Mouse (Mus musculus) left cerebral cortex, adult 18-20 months (tissue): Measurements from ENCODE around the gene Ttll11. TPM values are rescaled to one million over a fixed set of nuclear protein-coding genes. Genes with fewer than 3 reads are reported as not detected.

Experiments used
- DNase-seq, 2 experiments: peaks; one replicate each; pipeline ENCODE4 v3.0.0; 2021 to 2022; ENCODE audit warnings: low spot score in 2 of 2, mixed read lengths in 1 of 2
- total RNA-seq, 2 experiments: library from RNA; stranded (reverse); gene quantifications; 2 replicates each; pipeline ENCODE4 v1.2.3; 2021

Gene Ttll11
- total RNA-seq, 2 experiments from 2014 or later = 41.1 to 42.7 TPM

DNA sequence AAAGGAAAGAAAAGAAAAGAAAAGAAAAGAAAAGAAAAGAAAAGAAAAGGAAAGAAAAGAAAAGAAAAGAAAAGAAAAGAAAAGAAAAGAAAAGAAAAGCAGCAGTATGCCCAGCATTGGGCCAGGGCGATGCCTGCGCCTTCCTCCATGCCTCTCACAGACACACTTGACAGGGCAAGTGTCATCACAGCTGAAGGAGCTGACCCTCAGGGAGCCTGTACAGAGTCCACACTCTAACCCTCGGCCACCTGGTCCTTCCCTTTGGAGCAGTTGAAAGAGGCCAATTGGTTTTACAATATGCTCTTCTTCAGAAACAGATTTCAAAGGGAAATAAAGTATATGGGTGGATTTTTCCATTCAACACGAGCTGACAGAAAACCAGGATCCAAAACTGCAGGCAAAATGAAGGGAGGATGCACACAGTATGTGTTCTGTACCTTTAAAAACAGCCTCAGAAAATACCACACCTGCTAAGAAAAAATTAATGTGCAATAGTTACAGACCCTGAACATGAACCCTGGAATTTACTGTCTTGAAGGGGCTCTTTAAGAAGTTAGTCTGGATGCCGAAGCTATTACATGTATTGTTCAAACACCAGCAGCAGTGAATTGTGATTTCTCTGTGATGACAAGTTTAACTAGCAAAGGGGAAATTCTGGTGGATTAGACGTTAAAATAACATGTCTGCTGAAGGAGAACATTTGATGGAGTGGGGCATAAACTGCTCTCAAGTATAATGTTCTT, 7.3 kb downstream of the Ttll11 start:
- no peak for DNase-seq

GRCm38 (mm10) chr2:35965883-35966513, 13.7 kb downstream of the Ttll11 start:
- DNase-seq = no peak

DNA sequence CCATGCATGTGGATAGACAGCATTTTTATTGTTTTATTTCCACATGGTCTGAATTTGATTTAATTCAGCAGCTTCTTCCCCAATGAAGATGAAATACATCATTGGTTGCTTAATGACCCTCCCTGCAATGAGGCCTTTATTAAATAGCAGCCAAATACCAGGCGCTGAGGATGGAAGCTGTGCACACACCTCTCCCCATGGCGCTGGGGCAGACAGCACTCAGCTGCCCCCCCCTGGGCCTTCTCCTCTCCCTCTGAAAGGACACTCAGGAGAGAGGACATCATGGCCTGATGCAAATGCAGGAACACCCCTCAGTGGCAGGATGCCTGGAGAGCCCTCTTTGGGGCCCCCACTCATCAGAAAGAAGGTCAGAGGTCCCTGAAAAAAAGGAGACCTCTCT, 16.4 kb downstream of the Ttll11 start:
- no peak for DNase-seq

DNA sequence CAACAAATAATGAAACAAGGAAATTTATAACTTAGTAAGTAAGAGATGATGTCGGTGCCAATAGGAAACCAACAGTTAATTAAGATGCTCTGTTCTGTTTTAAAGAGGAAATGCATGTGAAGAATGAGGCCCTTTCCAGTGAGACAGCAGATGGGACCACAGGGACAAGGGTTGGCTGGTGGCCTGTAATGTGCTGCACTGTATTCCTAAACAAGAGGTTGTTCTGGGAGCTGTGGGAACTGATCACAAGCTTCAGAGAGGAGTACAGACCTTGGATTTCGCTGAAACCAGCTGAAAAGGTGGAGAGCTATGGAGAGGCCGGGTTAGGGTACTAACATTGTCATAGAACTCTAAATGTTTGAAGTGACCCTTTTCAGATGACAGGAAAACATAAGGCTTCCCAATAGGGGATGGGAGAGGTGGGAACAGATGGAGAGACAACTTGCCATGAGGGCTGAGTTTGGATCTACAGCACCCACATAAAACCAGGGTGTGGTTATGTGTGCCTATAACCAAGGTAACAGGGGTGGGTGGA, 18.1 kb downstream of the Ttll11 start:
- no peak for DNase-seq

DNA sequence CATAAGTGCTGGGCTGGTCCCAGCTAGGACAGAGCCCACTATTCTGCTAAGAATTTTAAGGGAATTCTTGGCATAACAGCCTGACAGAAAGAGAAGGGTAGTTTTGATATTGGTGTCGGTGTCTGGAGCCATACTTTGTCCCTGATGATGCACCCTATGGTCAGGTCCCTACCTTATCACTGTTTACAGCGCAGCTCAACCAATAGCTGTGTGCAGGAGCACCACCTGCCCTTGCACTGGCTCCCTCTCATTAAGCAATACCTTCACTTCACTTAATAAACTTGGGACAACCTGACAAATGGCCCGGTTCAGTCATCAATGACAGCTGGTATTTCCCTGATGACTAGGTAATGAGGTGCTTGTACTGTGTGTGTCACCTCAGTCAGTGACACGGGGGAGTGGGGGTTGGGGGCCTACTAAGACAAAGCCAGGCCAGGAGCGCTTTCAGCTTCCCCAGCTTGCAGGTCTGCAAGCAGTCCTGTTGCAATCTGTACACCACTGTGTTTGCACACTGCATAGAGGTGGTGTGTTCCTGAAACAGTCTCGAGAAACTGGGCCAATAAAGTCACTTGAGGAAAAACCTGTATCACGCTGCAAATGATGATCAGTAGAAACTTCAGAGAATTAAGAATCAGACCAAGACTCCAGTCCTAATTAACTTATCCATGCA, 22.1 kb downstream of the Ttll11 start:
- DNase-seq = no peak

- DNase-seq = no peak
Observed at GRCm38 (mm10) chr2:35955211-35955610, 24.5 kb downstream of the Ttll11 start.

- no peak for DNase-seq
Observed at GRCm38 (mm10) chr2:35952187-35952958, 27.3 kb downstream of the Ttll11 start.

DNA sequence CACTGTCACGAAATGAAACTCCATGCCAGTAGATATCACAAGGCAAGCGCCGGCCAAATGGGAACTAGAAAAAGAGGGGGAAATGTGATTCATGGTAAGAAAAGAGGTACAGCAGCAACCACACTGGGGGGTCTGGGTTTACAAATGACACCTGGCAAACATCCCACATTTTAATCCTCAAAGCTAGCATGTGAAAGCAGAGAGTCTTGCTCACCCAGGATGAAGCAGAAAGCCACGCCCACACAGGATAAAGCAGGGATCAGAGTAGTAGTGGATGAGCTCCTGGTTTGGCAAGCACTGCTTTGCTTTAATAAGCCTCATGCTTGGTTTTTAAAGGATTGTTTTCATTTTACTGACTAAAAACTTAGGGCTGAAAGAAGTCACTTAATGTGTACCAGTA, 34.8 kb downstream of the Ttll11 start:
- no peak for DNase-seq

GRCm38 (mm10) chr2:35942960-35943359, 36.8 kb downstream of the Ttll11 start:
- DNase-seq = no peak

GRCm38 (mm10) chr2:35935045-35935444, 44.7 kb downstream of the Ttll11 start:
- no peak for DNase-seq

GRCm38 (mm10) chr2:35933116-35933515, 46.6 kb downstream of the Ttll11 start:
- no peak for DNase-seq

DNA sequence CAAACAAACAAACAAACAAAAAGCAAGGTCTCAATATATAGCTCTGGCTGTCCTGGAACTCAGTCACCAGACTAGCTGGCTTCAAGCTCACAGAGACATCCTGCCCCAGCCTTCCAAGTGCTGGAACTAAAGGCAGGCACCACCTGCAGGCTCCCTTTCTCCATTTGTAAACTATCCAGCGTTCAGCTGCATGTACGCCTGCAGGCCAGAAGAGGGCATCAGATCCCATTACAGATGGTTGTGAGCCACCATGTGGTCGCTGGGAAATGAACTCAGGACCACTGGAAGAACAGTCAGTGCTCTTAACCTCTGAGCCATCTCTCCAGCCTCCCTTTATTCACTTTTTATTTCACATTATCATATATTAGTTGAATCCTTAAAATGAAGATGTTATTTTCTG, 48.1 kb downstream of the Ttll11 start:
- DNase-seq = no peak

- DNase-seq = peak; percentile 79 to 88
Observed at GRCm38 (mm10) chr2:35930498-35931149, 49.1 kb downstream of the Ttll11 start.

DNA sequence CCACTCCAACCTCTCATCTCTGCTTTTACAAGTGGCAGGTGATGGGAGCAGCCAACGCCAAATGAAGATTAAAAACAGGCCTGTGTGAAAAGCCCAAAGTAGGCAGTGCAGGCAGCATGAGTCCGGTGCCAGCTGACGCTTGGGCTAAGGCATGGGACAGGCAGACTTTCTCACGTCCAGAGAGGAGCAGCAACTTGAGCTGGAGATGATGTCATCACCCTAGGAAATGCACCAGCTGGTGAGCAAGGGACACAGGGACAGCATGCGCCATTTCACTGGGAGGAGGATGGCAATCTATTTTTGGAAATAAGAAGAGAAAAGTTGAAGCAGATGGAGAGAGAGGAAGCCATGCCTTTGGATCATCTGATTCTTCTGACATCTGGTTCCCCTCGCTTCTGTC, 51.6 kb downstream of the Ttll11 start:
- peak; percentile 43 to 57 for DNase-seq

GRCm38 (mm10) chr2:35924947-35925346, 54.8 kb downstream of the Ttll11 start:
- no peak for DNase-seq

GRCm38 (mm10) chr2:35922956-35923355, 56.8 kb downstream of the Ttll11 start:
- DNase-seq = no peak

DNA sequence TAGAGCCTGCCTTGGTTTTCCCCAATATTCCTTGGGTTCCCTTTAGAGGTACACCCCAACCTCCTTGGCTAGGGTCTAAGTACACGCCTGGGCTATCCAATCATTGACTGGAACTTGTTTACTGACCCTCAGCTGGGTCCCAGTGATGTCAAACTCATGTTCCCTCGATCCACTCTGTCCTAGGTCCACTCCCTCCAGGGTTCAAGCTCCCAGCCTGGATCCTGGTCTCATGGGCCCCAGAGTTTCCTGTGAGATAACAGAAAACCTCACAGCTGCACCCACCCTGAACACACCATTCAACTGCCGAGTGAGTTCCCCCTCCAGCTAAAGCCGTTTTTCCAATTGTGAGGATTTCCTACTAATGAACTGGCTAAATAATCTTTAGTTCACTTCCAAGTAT, 67.6 kb downstream of the Ttll11 start:
- no peak for DNase-seq

GRCm38 (mm10) chr2:35911675-35912074, 68.0 kb downstream of the Ttll11 start:
- no peak for DNase-seq

GRCm38 (mm10) chr2:35910740-35911139, 69.0 kb downstream of the Ttll11 start:
- no peak for DNase-seq

- no peak for DNase-seq
Observed at GRCm38 (mm10) chr2:35909353-35909752, 70.4 kb downstream of the Ttll11 start.

GRCm38 (mm10) chr2:35907578-35907977, 72.1 kb downstream of the Ttll11 start:
- no peak for DNase-seq
